Mouse (Mus musculus): ENCODE measurements around the gene Esrrg. TPM values are rescaled to one million over a fixed set of nuclear protein-coding genes. Genes with fewer than 3 reads are reported as not detected.

The Esrrg gene
- polyA plus RNA-seq (2015; fragmentation: Nextera tagmentation; extraction: Ambion mirVana), result 1.0 and 1.5 TPM in 2 replicates

GRCm38 (mm10) chr1:187608261-187608921 lies at the start of gene Esrrg:
Esrrg (plus strand) TSS chr1:187608791.
- WGBS, result 2% methylated on average over 21 of the region's 21 CpGs
- H3K4me1 ChIP-seq (replicated peaks; ENCODE audit: control insufficient read depth, insufficient read depth, low read length), result peaks cover 28% of the 10 kb centered on the region
- peaks cover 71% of the 10 kb centered on the region for H3K27me3 ChIP-seq (ENCODE audit: control insufficient read depth, insufficient read depth, low read depth, low read length)

GRCm38 (mm10) chr1:187583982-187584381 lies 24.6 kb upstream of the Esrrg start:
- H3K4me2 ChIP-seq (ENCODE audit: low read depth, low read length), result no peak overlapping the region
- H3K4me3 ChIP-seq (ENCODE audit: low read length), result no peak overlapping the region
- no peaks in the 10 kb centered on the region for H3K9me3 ChIP-seq (ENCODE audit: control insufficient read depth, low read length)
- peaks cover 5% of the 10 kb centered on the region; the same call in 1 of the 2 replicates for H3K4me1 ChIP-seq (replicated peaks; ENCODE audit: control insufficient read depth, insufficient read depth, low read length)
- no peak for ATAC-seq (ENCODE audit: low read depth)
- no peaks in the 10 kb centered on the region for H3K36me3 ChIP-seq (ENCODE audit: control insufficient read depth, insufficient read depth, low read length)
- H3K27ac ChIP-seq (ENCODE audit: low read length), result no peak overlapping the region
- H3K9ac ChIP-seq (ENCODE audit: low read length), result no peak overlapping the region
- no peaks in the 10 kb centered on the region for H3K27me3 ChIP-seq (ENCODE audit: control insufficient read depth, insufficient read depth, low read depth, low read length)

More at GRCm38 (mm10) chr1:187608261-187608921, at the start of gene Esrrg:
- Histone ChIP-seq H3K36me3 (ENCODE audit: control insufficient read depth, insufficient read depth, low read length) (no peaks in the 10 kb centered on the region), H3K9me3 (ENCODE audit: control insufficient read depth, low read length) (no peaks in the 10 kb centered on the region), H3K4me2 (ENCODE audit: low read depth, low read length) (peak within 1 kb of the TSS; percentile 97), H3K4me3 (ENCODE audit: low read length) (peak within 1 kb of the TSS; percentile 59), H3K27ac (ENCODE audit: low read length) (no peak within 1 kb of the TSS), H3K9ac (ENCODE audit: low read length) (peak within 1 kb of the TSS; percentile 62)
- peak; percentile 20; the same call in 1 of the 2 replicates for ATAC-seq (ENCODE audit: low read depth)

GRCm38 (mm10) chr1:187586541-187587075 lies 22.0 kb upstream of the Esrrg start:
- Histone ChIP-seq H3K4me1 (replicated peaks; ENCODE audit: control insufficient read depth, insufficient read depth, low read length) (peaks cover 5% of the 10 kb centered on the region; the same call in 1 of the 2 replicates), H3K27ac (ENCODE audit: low read length) (no peak overlapping the region)
- WGBS, result 58% methylated on average over 8 of the region's 8 CpGs

GRCm38 (mm10) chr1:187602942-187603341 lies 5.6 kb upstream of the Esrrg start:
- WGBS, result 58% methylated on average over 2 of the region's 2 CpGs
- no peak for ATAC-seq (ENCODE audit: low read depth)
- Histone ChIP-seq H3K27ac (ENCODE audit: low read length) (no peak overlapping the region), H3K4me3 (ENCODE audit: low read length) (no peak overlapping the region), H3K27me3 (ENCODE audit: control insufficient read depth, insufficient read depth, low read depth, low read length) (peaks cover 50% of the 10 kb centered on the region), H3K36me3 (ENCODE audit: control insufficient read depth, insufficient read depth, low read length) (no peaks in the 10 kb centered on the region), H3K9me3 (ENCODE audit: control insufficient read depth, low read length) (no peaks in the 10 kb centered on the region), H3K4me1 (replicated peaks; ENCODE audit: control insufficient read depth, insufficient read depth, low read length) (peaks cover 15% of the 10 kb centered on the region), H3K4me2 (ENCODE audit: low read depth, low read length) (no peak overlapping the region), H3K9ac (ENCODE audit: low read length) (no peak overlapping the region)

More at GRCm38 (mm10) chr1:187586541-187587075, 22.0 kb upstream of the Esrrg start:
- Histone ChIP-seq H3K4me2 (ENCODE audit: low read depth, low read length) (no peak overlapping the region), H3K9me3 (ENCODE audit: control insufficient read depth, low read length) (no peaks in the 10 kb centered on the region), H3K36me3 (ENCODE audit: control insufficient read depth, insufficient read depth, low read length) (no peaks in the 10 kb centered on the region), H3K9ac (ENCODE audit: low read length) (no peak overlapping the region), H3K4me3 (ENCODE audit: low read length) (no peak overlapping the region), H3K27me3 (ENCODE audit: control insufficient read depth, insufficient read depth, low read depth, low read length) (no peaks in the 10 kb centered on the region)
- ATAC-seq (ENCODE audit: low read depth), result no peak

- Histone ChIP-seq H3K27me3 (ENCODE audit: control insufficient read depth, insufficient read depth, low read depth, low read length) (peaks cover 60% of the 10 kb centered on the region), H3K4me3 (ENCODE audit: low read length) (peak overlapping the region; percentile 12; the same call in 1 of the 2 replicates), H3K9ac (ENCODE audit: low read length) (no peak overlapping the region), H3K4me2 (ENCODE audit: low read depth, low read length) (peak overlapping the region; percentile 22; the same call in 1 of the 2 replicates), H3K27ac (ENCODE audit: low read length) (no peak overlapping the region), H3K4me1 (replicated peaks; ENCODE audit: control insufficient read depth, insufficient read depth, low read length) (peaks cover 22% of the 10 kb centered on the region), H3K36me3 (ENCODE audit: control insufficient read depth, insufficient read depth, low read length) (no peaks in the 10 kb centered on the region), H3K9me3 (ENCODE audit: control insufficient read depth, low read length) (no peaks in the 10 kb centered on the region)
- WGBS, result 16% methylated on average over 11 of the region's 11 CpGs
- ATAC-seq (ENCODE audit: low read depth), result no peak
Observed at GRCm38 (mm10) chr1:187604063-187604484, 4.5 kb upstream of the Esrrg start.

GRCm38 (mm10) chr1:187604691-187605310 lies 3.8 kb upstream of the Esrrg start:
- no peak for ATAC-seq (ENCODE audit: low read depth)
- peak overlapping the region; percentile 26; the same call in 1 of the 2 replicates for H3K4me2 ChIP-seq (ENCODE audit: low read depth, low read length)
- H3K27ac ChIP-seq (ENCODE audit: low read length), result no peak overlapping the region
- H3K4me3 ChIP-seq (ENCODE audit: low read length), result 0 out of 2 replicates have a peak overlapping the region, but pooled peaks have one; percentile 33
- 28% methylated on average over 24 of the region's 24 CpGs for WGBS
- H3K9ac ChIP-seq (ENCODE audit: low read length), result no peak overlapping the region
- H3K36me3 ChIP-seq (ENCODE audit: control insufficient read depth, insufficient read depth, low read length), result no peaks in the 10 kb centered on the region
- peaks cover 25% of the 10 kb centered on the region for H3K4me1 ChIP-seq (replicated peaks; ENCODE audit: control insufficient read depth, insufficient read depth, low read length)
- peaks cover 64% of the 10 kb centered on the region for H3K27me3 ChIP-seq (ENCODE audit: control insufficient read depth, insufficient read depth, low read depth, low read length)
- H3K9me3 ChIP-seq (ENCODE audit: control insufficient read depth, low read length), result no peaks in the 10 kb centered on the region

GRCm38 (mm10) chr1:187605391-187606270 lies 3.0 kb upstream of the Esrrg start:
- Histone ChIP-seq H3K9ac (ENCODE audit: low read length) (no peak overlapping the region), H3K9me3 (ENCODE audit: control insufficient read depth, low read length) (no peaks in the 10 kb centered on the region), H3K4me2 (ENCODE audit: low read depth, low read length) (peak overlapping the region; percentile 26), H3K36me3 (ENCODE audit: control insufficient read depth, insufficient read depth, low read length) (no peaks in the 10 kb centered on the region), H3K4me1 (replicated peaks; ENCODE audit: control insufficient read depth, insufficient read depth, low read length) (peaks cover 28% of the 10 kb centered on the region), H3K4me3 (ENCODE audit: low read length) (peak overlapping the region; percentile 33; the same call in 1 of the 2 replicates), H3K27ac (ENCODE audit: low read length) (no peak overlapping the region), H3K27me3 (ENCODE audit: control insufficient read depth, insufficient read depth, low read depth, low read length) (peaks cover 71% of the 10 kb centered on the region)
- 3% methylated on average over 32 of the region's 32 CpGs for WGBS
- no peak for ATAC-seq (ENCODE audit: low read depth)

GRCm38 (mm10) chr1:187606271-187607040 lies 2.1 kb upstream of the Esrrg start:
- Histone ChIP-seq H3K36me3 (ENCODE audit: control insufficient read depth, insufficient read depth, low read length) (no peaks in the 10 kb centered on the region), H3K9me3 (ENCODE audit: control insufficient read depth, low read length) (no peaks in the 10 kb centered on the region), H3K4me1 (replicated peaks; ENCODE audit: control insufficient read depth, insufficient read depth, low read length) (peaks cover 28% of the 10 kb centered on the region), H3K4me2 (ENCODE audit: low read depth, low read length) (no peak overlapping the region), H3K27me3 (ENCODE audit: control insufficient read depth, insufficient read depth, low read depth, low read length) (peaks cover 77% of the 10 kb centered on the region), H3K27ac (ENCODE audit: low read length) (no peak overlapping the region), H3K9ac (ENCODE audit: low read length) (no peak overlapping the region), H3K4me3 (ENCODE audit: low read length) (no peak overlapping the region)
- WGBS, result 7% methylated on average over 23 of the region's 23 CpGs
- ATAC-seq (ENCODE audit: low read depth), result no peak
